8 mouse cellular contexts compared by ENCODE assay signal in genomic region chr4:132463430-132464254, GRCm38 (mm10). TPM values are rescaled to one million over a fixed set of nuclear protein-coding genes. Genes with fewer than 3 reads are reported as not detected.
DNase-seq lines count a peak whose midpoint lies in the region; ATAC-seq lines count a peak whose summit lies in the region.

Gene Med18 (minus strand): TSS chr4:132463921.

- peaks cover 19% of the 10 kb centered on the region for H3K36me3 ChIP-seq in hindbrain, embryonic 15.5 days

- DNase-seq in R1 (ENCODE audit: low read depth, low spot score): peak; percentile 98
- DNase-seq in cerebellum, postnatal 25 days: peak; percentile 95 to 96
- peak; percentile 94 to 97 for DNase-seq in frontal cortex, postnatal 36 days (ENCODE audit: low spot score in 2 of 2)
- DNase-seq in left cerebral cortex, adult 11 months (ENCODE audit: low spot score): peak; percentile 86
- DNase-seq in lung, postnatal 4 days: peak; percentile 93 to 95
- DNase-seq in retina, postnatal 7 days (ENCODE audit: low read depth, low spot score): peak; percentile 86
- DNase-seq in urinary bladder, adult 2 months (ENCODE audit: low spot score): peak; percentile 82

- ATAC-seq in hindbrain, embryonic 15.5 days (ENCODE audit: low FRiP score, low read depth): peak; percentile 96

- no peaks in the 10 kb centered on the region for H3K27me3 ChIP-seq in hindbrain, embryonic 15.5 days

- peak within 1 kb of the TSS; percentile 72 for H3K4me2 ChIP-seq in hindbrain, embryonic 15.5 days

- H3K4me3 ChIP-seq in hindbrain, embryonic 15.5 days: peak within 1 kb of the TSS; percentile 74

- WGBS in hindbrain, embryonic 15.5 days: under 1% methylated on average over 44 of the region's 44 CpGs

- H3K4me1 ChIP-seq in hindbrain, embryonic 15.5 days (replicated peaks): peaks cover 23% of the 10 kb centered on the region

- H3K27ac ChIP-seq in hindbrain, embryonic 15.5 days (replicated peaks): peak within 1 kb of the TSS; percentile 60

- H3K9ac ChIP-seq in hindbrain, embryonic 15.5 days: peak within 1 kb of the TSS; percentile 61

- no peaks in the 10 kb centered on the region for H3K9me3 ChIP-seq in hindbrain, embryonic 15.5 days

RNA-seq across cellular contexts. Expression of gene Med18, which starts in this region (rescaled TPM):
- 14.6 and 16.1 TPM in 2 replicates for polyA plus RNA-seq in hindbrain, embryonic 15.5 days (2015; fragmentation: Nextera tagmentation; extraction: Ambion mirVana)
- 5.6 and 7.5 TPM in 2 replicates for polyA plus RNA-seq in urinary bladder, adult 2 months (2012; rRNA removed)

Comparison
In these comparisons a context has a peak if more than half of its experiments do, and no peak if none do; other contexts are left out.
1. Peak in every context shown above with its lines: DNase-seq, ATAC-seq, H3K4me3 ChIP-seq and H3K27ac ChIP-seq.